Mouse (Mus musculus) erythroblast, embryonic 14.5 days (primary cell): ENCODE measurements around the gene Dct.

Source experiments
- GATA1 ChIP-seq: IDR thresholded peaks from 2 replicates; pipeline ENCODE4 v1.6.1; 2012; ENCODE audit warnings: low read length, inconsistent platforms, mixed read lengths
- TAL1 ChIP-seq: IDR thresholded peaks from 3 replicates; pipeline ENCODE4 v1.6.1; 2012; ENCODE audit warnings: low read length, inconsistent platforms, mixed read lengths

DNA sequence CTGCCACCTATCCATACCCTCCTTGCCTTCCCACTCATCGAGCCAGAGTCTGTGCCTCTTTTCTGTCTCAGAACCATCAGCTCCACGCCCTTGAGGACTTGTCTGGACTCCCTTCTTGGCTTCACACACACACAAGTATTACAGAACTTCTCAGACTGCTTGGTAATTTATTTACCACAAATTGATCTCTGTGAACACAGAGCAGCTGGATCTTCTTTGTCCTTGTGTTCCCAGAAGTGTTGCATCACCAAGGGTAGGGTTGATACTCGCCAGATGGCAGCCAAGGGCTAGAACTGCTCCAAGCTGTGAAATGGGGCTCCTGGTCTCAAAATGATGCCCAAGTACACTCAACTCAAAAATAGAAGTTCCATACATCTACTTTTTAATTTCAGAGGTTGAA lies 13.0 kb downstream of the Dct start:
- TF ChIP-seq TAL1 (no peak), GATA1 (no peak)
